Comparison of ENCODE assay signal across 8 mouse cellular contexts in genomic region chr2:70262565-70263082, GRCm38 (mm10).
DNase-seq lines count a peak whose midpoint lies in the region; ATAC-seq and TF ChIP-seq lines count a peak whose summit lies in the region.

No protein-coding gene starts in this region.

- H3K4me2 ChIP-seq in embryonic facial prominence, embryonic 11.5 days (ENCODE audit: low read depth, low read length) = no peak overlapping the region
- H3K4me2 ChIP-seq in hindbrain, embryonic 16.5 days (ENCODE audit: low read length) = no peak overlapping the region
- no peak overlapping the region for H3K4me2 ChIP-seq in neural tube, embryonic 14.5 days (ENCODE audit: low read depth, low read length)

- H3K27me3 ChIP-seq in embryonic facial prominence, embryonic 11.5 days (ENCODE audit: control insufficient read depth, insufficient read depth, low read length) = no peaks in the 10 kb centered on the region
- no peaks in the 10 kb centered on the region for H3K27me3 ChIP-seq in hindbrain, embryonic 16.5 days (replicated peaks; ENCODE audit: control insufficient read depth, insufficient read depth, low read length)
- H3K27me3 ChIP-seq in neural tube, embryonic 14.5 days (ENCODE audit: control insufficient read depth, insufficient read depth, low read length) = no peaks in the 10 kb centered on the region
- H3K27me3 ChIP-seq in cerebellum, adult 2 months (ENCODE audit: control insufficient read depth, insufficient read depth, low read length) = no peaks in the 10 kb centered on the region; the same call in 1 of the 2 replicates

- H3K36me3 ChIP-seq in embryonic facial prominence, embryonic 11.5 days (replicated peaks; ENCODE audit: control insufficient read depth, insufficient read depth, low read depth, low read length) = no peaks in the 10 kb centered on the region
- H3K36me3 ChIP-seq in hindbrain, embryonic 16.5 days (ENCODE audit: control insufficient read depth, insufficient read depth, low read length) = no peaks in the 10 kb centered on the region
- no peaks in the 10 kb centered on the region for H3K36me3 ChIP-seq in neural tube, embryonic 14.5 days (ENCODE audit: control insufficient read depth, insufficient read depth, low read length)

- H3K4me3 ChIP-seq in embryonic facial prominence, embryonic 11.5 days (ENCODE audit: low read depth, low read length) = no peak overlapping the region
- no peak overlapping the region for H3K4me3 ChIP-seq in hindbrain, embryonic 16.5 days (ENCODE audit: low read length)
- no peak overlapping the region for H3K4me3 ChIP-seq in neural tube, embryonic 14.5 days (ENCODE audit: low read depth, low read length)
- no peak overlapping the region for H3K4me3 ChIP-seq in cerebellum, adult 2 months (replicated peaks; ENCODE audit: insufficient read depth, low read depth, low read length)

- no peaks in the 10 kb centered on the region for H3K9me3 ChIP-seq in embryonic facial prominence, embryonic 11.5 days (replicated peaks; ENCODE audit: control insufficient read depth, low read length)
- H3K9me3 ChIP-seq in hindbrain, embryonic 16.5 days (ENCODE audit: control insufficient read depth, low read length) = no peaks in the 10 kb centered on the region
- no peaks in the 10 kb centered on the region for H3K9me3 ChIP-seq in neural tube, embryonic 14.5 days (ENCODE audit: control insufficient read depth, low read length)

- no peak overlapping the region for H3K27ac ChIP-seq in embryonic facial prominence, embryonic 11.5 days (replicated peaks; ENCODE audit: low read depth, low read length)
- H3K27ac ChIP-seq in hindbrain, embryonic 16.5 days (ENCODE audit: low read depth, low read length) = peak overlapping the region; percentile 40
- H3K27ac ChIP-seq in neural tube, embryonic 14.5 days (ENCODE audit: low read depth, low read length) = no peak overlapping the region
- H3K27ac ChIP-seq in cerebellum, adult 2 months (ENCODE audit: insufficient read depth, low read length) = no peak overlapping the region

- H3K9ac ChIP-seq in embryonic facial prominence, embryonic 11.5 days (replicated peaks; ENCODE audit: low read length) = no peak overlapping the region
- H3K9ac ChIP-seq in hindbrain, embryonic 16.5 days (ENCODE audit: low read depth, low read length) = peak overlapping the region; percentile 23; the same call in 1 of the 2 replicates
- no peak overlapping the region for H3K9ac ChIP-seq in neural tube, embryonic 14.5 days (replicated peaks; ENCODE audit: low read depth, low read length)

- peak; percentile 38 for DNase-seq in kidney, postnatal 14 days
- no peak for DNase-seq in kidney, adult 9 months
- peak; percentile 42 for DNase-seq in embryonic facial prominence, embryonic 11.5 days (ENCODE audit: low spot score)
- no peak for DNase-seq in spleen, postnatal 10 days (ENCODE audit: low spot score in 2 of 2)
- no peak for DNase-seq in cerebellum, adult 2 months
- DNase-seq in gastrocnemius, postnatal 4 days (ENCODE audit: low spot score in 2 of 2) = no peak

- TF ChIP-seq CTCF in cerebellum, adult 2 months (IDR thresholded peaks at IDR 0.05; ENCODE audit: borderline replicate concordance, insufficient read depth, low read depth, low read length) = no peak

- TF ChIP-seq POLR2A in cerebellum, adult 2 months (IDR thresholded peaks at IDR 0.05; ENCODE audit: borderline replicate concordance, insufficient read depth, low read length) = no peak

- ATAC-seq in embryonic facial prominence, embryonic 11.5 days (replicated peaks; ENCODE audit: insufficient number of reproducible peaks, low FRiP score, low TSS enrichment, low read depth) = no peak
- ATAC-seq in hindbrain, embryonic 16.5 days = peak; percentile 37; the same call in 1 of the 2 replicates
- peak; percentile 31; the same call in 1 of the 2 replicates for ATAC-seq in neural tube, embryonic 14.5 days (ENCODE audit: low read depth)

- no peaks in the 10 kb centered on the region for H3K4me1 ChIP-seq in embryonic facial prominence, embryonic 11.5 days (ENCODE audit: control insufficient read depth, insufficient read depth, low read length)
- peaks cover 23% of the 10 kb centered on the region for H3K4me1 ChIP-seq in hindbrain, embryonic 16.5 days (ENCODE audit: control insufficient read depth, insufficient read depth, low read depth, low read length)
- H3K4me1 ChIP-seq in neural tube, embryonic 14.5 days (ENCODE audit: control insufficient read depth, insufficient read depth, low read length) = no peaks in the 10 kb centered on the region
- no peaks in the 10 kb centered on the region for H3K4me1 ChIP-seq in cerebellum, adult 2 months (ENCODE audit: control insufficient read depth, insufficient read depth, low read length)

- WGBS in embryonic facial prominence, embryonic 11.5 days = 18% methylated on average over 9 of the region's 9 CpGs
- WGBS in hindbrain, embryonic 16.5 days = 31% methylated on average over 9 of the region's 9 CpGs
- WGBS in neural tube, embryonic 14.5 days = 30% methylated on average over 9 of the region's 9 CpGs
- 26% methylated on average over 9 of the region's 9 CpGs for WGBS in cerebellum, adult 2 months

Comparison
In these comparisons a context has a peak if more than half of its experiments do, and no peak if none do; other contexts are left out.
1. DNase-seq: peak in kidney, postnatal 14 days (single experiment) and embryonic facial prominence, embryonic 11.5 days (single experiment); none in kidney, adult 9 months (single experiment), spleen, postnatal 10 days (0 of 2), cerebellum, adult 2 months (0 of 2) and gastrocnemius, postnatal 4 days (0 of 2).